Mouse (Mus musculus) CD4-positive helper T cell, adult 2 months (primary cell): ENCODE data around the gene Slc1a6.
"Not testable (repeated sequence)": the region's sequence is repeated elsewhere in the genome, so short reads cannot be mapped to it uniquely, and the experiment has no call there.

Experiments
- DNase-seq: peaks from one replicate; pipeline ENCODE4 v3.0.0-alpha.2; 2012; ENCODE audit warnings: low read depth, missing footprints, low spot score

The Slc1a6 gene

GRCm38 (mm10) chr10:78779981-78780651, at the start of gene Slc1a6:
Gene Slc1a6, plus strand, starts transcription at chr10:78780496.
- no peak for DNase-seq

DNA sequence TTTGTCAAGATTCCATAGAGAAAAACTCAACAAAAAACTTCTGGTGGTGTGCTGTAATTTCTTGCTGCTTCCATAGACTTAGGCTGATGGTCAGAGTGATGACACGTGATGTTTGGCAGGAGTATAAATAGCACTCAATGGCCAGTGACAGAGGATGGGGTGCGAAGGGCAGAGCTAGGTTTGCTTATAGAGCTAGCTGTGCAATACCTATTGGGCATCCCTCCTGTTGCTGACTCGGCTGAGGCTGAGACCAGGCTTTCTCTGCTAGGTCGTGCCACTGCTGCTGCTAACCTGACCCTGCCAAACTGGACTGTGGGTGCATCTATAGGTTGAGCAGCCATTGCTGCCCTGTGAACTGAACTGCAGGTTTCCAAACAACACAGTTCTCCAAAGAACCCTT, 40.5 kb upstream of the Slc1a6 start:
- no peak for DNase-seq

DNA sequence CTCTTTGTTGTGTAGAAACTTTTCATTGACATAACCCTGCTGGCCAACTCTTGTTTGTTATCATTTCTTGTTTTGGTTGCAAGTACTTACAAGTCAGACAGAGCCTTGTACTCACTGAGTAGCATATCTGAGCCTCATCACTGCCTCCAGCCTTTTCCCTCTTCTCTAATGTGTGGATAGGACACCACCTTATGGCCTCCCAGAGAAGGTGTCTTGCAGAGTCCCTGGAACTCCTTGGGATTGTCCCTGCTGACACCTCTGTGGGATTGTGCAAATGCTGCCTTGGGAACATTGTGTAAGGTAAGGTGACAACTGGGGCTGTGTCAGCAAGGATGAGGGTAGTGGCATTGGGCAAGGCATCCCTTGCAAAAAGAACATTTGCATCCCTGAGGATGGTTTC, 36.6 kb upstream of the Slc1a6 start:
- no peak for DNase-seq

DNA sequence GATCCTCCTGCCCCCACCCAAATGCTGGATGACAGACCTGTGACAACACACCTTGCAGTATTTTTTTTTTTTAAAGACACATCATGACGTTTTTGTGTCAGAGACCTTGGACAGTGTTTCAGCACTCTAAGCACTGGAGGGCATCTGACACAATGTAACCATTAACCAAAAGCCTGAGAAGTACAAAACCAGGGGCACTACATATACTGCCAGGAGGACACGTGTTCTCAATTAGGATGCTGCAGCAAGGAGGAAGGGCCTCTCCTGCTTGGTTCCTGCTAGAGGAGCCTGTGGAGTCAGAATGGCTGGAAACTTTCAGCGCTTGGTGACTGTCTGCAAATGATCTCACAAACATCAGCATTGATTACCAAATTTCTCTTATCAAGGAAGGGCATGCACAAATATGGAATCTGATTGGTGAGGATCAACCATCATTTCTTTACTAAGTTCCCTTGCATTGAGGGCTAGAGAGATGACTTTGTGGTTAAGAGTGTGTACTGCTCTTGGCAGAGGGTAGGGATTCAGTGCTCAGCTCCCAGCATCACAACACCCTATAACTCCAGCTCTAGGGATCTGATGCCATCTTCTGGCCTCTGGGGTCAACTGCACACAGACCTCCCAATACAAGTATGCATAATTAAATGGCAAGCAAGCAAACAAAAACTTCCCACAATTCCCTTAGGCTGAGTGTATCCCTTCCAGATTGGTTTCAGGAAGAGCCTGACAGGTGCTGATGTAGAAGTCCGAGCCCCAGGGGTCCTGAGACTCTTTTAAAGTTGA, 34.7 kb upstream of the Slc1a6 start:
- no peak for DNase-seq

DNA sequence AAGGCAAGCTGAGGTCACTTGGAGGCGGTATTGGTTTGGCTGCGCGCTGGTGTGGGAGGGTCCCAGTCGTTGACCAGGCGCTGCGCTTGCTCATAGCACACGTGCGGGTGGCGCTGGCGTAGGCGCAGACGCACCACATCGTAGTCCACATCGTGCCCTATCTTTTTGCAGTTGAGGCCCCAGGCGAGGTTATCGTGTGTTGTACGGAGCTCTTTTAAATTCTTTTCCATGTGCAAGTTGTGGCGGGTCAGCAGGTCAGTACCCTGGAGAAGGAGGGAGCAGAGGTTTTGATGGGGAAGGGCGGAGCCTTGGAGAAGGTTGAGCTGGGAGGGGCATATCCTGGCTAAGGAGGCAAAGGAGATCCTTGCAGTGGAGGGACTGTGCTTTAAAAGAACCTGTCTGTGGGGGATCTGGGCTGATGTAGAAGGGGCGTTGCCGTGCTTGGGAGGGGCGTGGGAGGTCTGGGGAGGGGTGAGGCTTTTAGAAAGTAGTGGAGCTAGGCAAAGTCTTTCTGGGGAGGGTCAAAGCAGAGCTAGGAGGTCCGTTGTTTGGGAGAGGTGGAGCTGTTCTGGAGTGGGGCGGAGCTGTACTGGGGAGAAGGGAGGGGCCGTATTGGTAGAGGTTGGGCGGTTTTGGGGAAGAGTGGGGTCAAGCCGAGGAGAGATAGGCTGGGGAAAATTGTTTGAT, 33.1 kb upstream of the Slc1a6 start:
- DNase-seq: no peak

- DNase-seq: no peak
These were observed 32.1 kb upstream of the Slc1a6 start for GRCm38 (mm10) chr10:78748161-78748560.

- DNase-seq: no peak
These were observed 31.4 kb upstream of the Slc1a6 start for GRCm38 (mm10) chr10:78748946-78749345.

DNA sequence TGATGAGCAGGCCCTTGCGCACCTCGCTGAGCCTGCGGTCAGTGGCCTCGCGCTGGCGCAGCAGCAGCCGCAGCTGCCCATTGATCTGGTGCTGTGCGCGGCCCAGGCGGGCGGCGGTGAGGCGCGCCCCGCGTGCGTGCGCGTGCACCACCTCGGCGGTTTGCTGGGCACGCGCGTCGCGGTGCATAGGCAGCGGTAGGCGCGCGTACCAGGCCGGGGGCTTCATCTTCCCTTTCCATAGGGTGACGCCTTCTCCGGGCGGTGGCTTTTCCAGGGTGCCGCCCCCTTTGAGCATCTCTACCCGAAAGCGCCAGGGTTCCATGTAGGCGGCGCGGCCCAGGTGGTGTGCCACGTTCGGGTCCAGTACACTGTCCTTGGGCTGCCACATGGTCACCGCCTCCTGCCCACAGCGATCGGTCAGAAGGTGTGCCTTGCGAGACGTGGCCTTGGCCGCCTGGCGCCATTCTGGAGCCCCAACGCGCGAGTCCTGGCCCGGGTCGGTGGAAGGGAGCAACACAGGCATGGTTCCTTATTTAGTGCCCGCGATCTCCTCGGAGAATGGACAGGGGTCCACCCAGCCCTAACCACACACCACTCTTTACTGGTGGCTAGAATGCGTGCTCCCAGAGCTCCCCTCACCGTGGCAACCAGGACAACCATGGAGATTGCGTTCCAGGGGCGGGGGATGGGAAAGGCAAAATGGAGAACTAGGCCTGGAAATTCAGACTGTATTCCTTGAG, 27.7 kb upstream of the Slc1a6 start, which contains the start of gene Ccdc105:
Gene Ccdc105, minus strand, starts transcription at position 614 of the 740 bp plus-strand sequence.
- no peak for DNase-seq

DNA sequence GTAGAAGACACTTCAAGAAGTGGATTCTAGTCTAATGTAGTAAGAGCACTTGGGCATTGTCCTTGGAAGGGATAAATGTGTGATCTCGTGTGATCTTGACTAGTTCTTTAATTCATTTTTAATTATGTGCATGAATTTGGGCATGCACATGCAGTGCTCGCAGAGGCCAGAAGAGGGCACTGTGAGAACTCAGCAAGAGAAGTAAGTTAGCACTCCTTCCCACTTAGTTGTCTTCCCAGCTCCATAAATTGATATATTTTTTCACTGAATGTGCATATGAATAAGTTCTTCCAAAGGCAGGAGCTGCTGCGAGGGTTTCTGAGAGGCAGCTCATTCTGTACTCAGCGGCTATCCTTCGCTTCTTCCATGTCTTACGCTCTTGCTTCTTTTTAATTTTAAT, 24.3 kb upstream of the Slc1a6 start:
- peak; percentile 12 for DNase-seq

DNA sequence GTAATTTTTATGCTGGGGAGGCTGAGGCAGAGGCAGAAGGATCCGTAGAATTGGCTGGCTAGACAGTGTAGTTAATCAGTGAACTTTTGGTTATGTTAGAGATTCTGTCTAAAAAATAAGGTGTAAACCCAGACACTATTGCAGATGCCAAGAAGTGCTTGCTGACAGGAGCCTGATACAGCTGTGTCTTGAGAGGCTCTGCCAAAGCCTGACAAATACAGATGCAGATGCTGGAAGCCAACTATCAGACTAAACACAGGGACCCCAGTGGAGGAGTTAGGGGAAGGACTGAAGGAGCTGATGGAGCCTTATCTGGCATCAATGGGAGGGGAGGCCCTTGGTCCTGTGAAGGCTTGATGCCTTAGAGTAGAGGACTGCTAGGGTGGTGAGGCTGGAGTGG, 14.7 kb upstream of the Slc1a6 start:
- DNase-seq: no peak

- no peak for DNase-seq
These were observed 4.5 kb upstream of the Slc1a6 start for GRCm38 (mm10) chr10:78775830-78776229.

GRCm38 (mm10) chr10:78779527-78779926, 769 bp upstream of the Slc1a6 start:
- no peak for DNase-seq

DNA sequence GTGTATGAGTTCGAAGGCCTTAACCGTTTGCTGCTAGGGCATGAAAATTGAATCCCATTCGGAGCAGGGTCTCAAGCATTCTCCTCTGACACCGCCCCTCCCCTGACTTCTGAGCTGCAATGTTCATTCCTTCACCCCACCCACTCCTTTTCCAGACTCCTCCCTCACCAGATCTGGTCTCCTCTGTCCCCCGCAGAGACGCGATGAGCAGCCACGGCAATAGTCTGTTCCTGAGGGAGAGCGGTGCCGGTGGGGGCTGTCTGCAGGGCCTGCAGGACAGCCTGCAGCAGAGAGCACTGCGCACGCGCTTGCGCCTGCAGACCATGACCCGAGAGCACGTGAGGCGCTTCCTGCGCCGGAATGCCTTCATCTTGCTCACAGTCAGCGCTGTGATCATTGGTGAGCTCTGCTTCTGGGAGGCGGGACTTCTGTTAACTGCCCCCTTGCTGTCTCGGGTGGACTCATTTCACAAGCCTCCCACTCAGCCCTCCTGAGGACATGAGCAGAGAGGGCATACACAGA, 7.3 kb downstream of the Slc1a6 start:
- DNase-seq: no peak

GRCm38 (mm10) chr10:78790561-78790960, 10.3 kb downstream of the Slc1a6 start:
- DNase-seq: no peak

DNA sequence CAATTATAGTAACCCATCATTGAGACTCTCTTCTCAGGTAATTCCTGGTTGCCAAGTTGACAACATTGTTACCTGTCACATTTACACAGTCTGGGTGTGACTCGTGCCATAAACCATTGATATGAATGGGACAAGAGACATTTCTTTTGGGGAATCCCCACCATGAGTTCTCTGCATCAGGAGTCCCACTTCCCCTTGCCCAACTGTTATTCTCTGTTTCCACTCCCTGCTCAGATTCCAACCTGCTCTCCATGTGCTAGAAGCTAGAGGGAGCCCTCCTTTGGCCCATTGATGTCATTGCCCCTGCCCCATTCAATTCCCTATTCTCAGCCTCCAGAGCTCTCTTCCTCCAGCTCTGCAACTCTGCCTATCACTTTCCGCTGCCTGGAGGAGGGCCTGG, 21.2 kb downstream of the Slc1a6 start:
- no peak for DNase-seq

GRCm38 (mm10) chr10:78812358-78813060, 32.2 kb downstream of the Slc1a6 start:
- no peak for DNase-seq

DNA sequence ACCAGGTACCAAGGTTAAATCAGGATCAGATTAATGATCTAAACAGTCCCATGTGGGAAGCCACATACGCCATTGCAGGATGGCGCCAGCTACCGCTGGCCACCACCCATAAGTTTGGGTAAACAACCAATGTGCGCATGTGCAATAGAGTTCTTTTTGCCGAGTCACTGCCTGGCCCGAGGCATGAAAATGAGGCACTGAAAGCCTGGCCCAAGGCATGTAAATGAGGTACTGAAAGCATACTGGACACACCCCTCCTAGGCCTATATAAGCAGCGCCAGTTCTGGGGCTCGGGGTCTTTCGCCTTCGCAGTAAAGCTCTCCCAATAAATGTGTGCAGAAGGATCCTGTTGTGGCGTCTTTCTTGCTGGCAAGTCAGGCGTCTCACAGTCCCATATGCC, 60.2 kb downstream of the Slc1a6 start:
- DNase-seq: not testable (repeated sequence)

DNA sequence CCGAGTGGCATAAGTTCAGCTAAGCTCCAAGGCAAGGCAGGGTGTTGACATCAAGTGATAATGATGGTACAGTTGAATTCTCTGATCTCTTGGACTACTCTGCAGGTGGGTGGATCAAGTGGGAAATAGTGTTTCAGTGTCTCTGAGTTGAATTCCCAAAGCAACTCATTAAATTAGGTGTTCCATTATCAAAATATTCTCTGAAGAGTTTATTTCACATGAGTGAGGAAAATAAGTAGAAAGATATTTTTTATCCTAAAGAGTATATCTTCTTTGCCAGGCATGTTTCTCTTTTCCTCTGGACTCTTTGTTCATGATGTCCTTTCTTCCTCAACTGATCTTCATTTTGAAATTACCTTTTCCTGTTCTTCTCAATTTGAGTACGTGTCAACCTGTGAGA, 71.8 kb downstream of the Slc1a6 start, which contains the start of gene Olfr1356:
Gene Olfr1356, minus strand, starts transcription at position 101 of the 400 bp plus-strand sequence.
- DNase-seq: no peak
